21 mouse cellular contexts compared by ENCODE assay signal in genomic region chr10:70774159-70774558, GRCm38 (mm10).
"Had no signal": no experiment of that assay in that cellular context is flagged by ENCODE, and none has a peak within 500 bp of the region (broad histone marks: within the 10 kb centered on the region; RNA-seq: fewer than 3 reads in every experiment).

No protein-coding gene starts in this region.

- H3K27ac ChIP-seq: liver, embryonic 13.5 days; liver, embryonic 15.5 days; lung, embryonic 15.5 days; macrophage; midbrain, embryonic 10.5 days; midbrain, embryonic 13.5 days; midbrain, embryonic 15.5 days; stomach, embryonic 15.5 days; stomach, postnatal 0 days had no signal

- H3K27me3 ChIP-seq: liver, embryonic 13.5 days; liver, embryonic 15.5 days; lung, embryonic 15.5 days; megakaryocyte, embryonic 14.5 days; midbrain, embryonic 13.5 days; midbrain, embryonic 15.5 days; stomach, embryonic 15.5 days had no signal

- H3K4me1 ChIP-seq: liver, embryonic 13.5 days; liver, embryonic 15.5 days; lung, embryonic 15.5 days; megakaryocyte, embryonic 14.5 days; midbrain, embryonic 10.5 days; midbrain, embryonic 13.5 days; midbrain, embryonic 15.5 days; stomach, embryonic 15.5 days had no signal

- H3K4me3 ChIP-seq: liver, embryonic 13.5 days; liver, embryonic 15.5 days; lung, embryonic 15.5 days; megakaryocyte, embryonic 14.5 days; midbrain, embryonic 10.5 days; midbrain, embryonic 13.5 days; midbrain, embryonic 15.5 days; myocyte; stomach, embryonic 15.5 days had no signal

- H3K36me3 ChIP-seq: liver, embryonic 13.5 days; liver, embryonic 15.5 days; lung, embryonic 15.5 days; midbrain, embryonic 10.5 days; midbrain, embryonic 13.5 days; midbrain, embryonic 15.5 days; stomach, embryonic 15.5 days had no signal

- ATAC-seq: liver, postnatal 0 days; lung, postnatal 0 days; midbrain, embryonic 13.5 days; midbrain, embryonic 15.5 days had no signal

- H3K9ac ChIP-seq: liver, embryonic 13.5 days; liver, embryonic 15.5 days; liver, postnatal 0 days; lung, embryonic 15.5 days; midbrain, embryonic 13.5 days; midbrain, embryonic 15.5 days; stomach, embryonic 15.5 days had no signal

- DNase-seq: liver, embryonic 13.5 days; liver, postnatal 0 days; lung, adult 2 months; lung, postnatal 14 days; lung, postnatal 36 days; right cerebral cortex, postnatal 14 days; thymus, adult 2 months; thymus, postnatal 25 days; thymus, postnatal 4 days had no signal

- H3K9me3 ChIP-seq: liver, embryonic 15.5 days; lung, embryonic 15.5 days; midbrain, embryonic 10.5 days; midbrain, embryonic 13.5 days; midbrain, embryonic 15.5 days; stomach, embryonic 15.5 days had no signal

- H3K4me2 ChIP-seq: liver, embryonic 11.5 days; liver, embryonic 13.5 days; liver, embryonic 15.5 days; lung, embryonic 15.5 days; midbrain, embryonic 13.5 days; midbrain, embryonic 15.5 days; stomach, embryonic 15.5 days had no signal
